Mouse (Mus musculus): Measurements from ENCODE around the gene Tulp2. TPM values are rescaled to one million over a fixed set of nuclear protein-coding genes. Genes with fewer than 3 reads are reported as not detected.
A peak's percentile ranks its signal among the peaks of the same experiment; 100 is the strongest.
"Not testable (repeated sequence)": the region's sequence is repeated elsewhere in the genome, so short reads cannot be mapped to it uniquely, and the experiment has no call there.

Gene Tulp2
- total RNA-seq, 4 experiments from 2014 or later: not detected

- DNase-seq (ENCODE audit: low spot score in 2 of 2): peak; percentile 97 to 98
These were observed 22.0 kb upstream of the Tulp2 start, which contains the start of gene Ftl1 for GRCm38 (mm10) chr7:45459564-45460140. Gene Ftl1, minus strand, starts transcription at chr7:45459884.

GRCm38 (mm10) chr7:45460377-45460776 is 21.3 kb upstream of the Tulp2 start:
- DNase-seq (ENCODE audit: low spot score in 2 of 2): no peak

GRCm38 (mm10) chr7:45460860-45461314 is 20.8 kb upstream of the Tulp2 start:
- DNase-seq (ENCODE audit: low spot score in 2 of 2): no peak

GRCm38 (mm10) chr7:45461326-45461725 is 20.4 kb upstream of the Tulp2 start:
- no peak for DNase-seq (ENCODE audit: low spot score in 2 of 2)

DNA sequence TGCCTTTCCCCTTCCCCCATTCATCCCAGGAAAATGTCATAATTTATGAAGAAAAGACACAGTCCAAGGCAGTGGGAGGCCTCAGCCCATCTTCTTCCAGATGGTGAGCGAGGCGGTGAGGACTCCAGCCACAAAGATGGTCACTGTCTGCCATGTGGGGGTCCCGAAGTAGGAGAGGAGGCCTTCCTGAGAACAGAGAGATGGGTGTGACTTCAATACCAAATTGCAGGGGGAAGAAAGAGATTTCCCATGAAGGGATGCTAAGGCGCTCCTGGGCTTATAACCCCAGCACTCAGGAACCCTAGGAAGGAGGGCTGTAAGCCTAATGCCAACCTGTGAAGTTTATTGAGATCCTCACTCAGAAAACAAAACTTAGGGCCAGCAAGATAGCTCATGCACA is 19.9 kb upstream of the Tulp2 start:
- no peak for DNase-seq (ENCODE audit: low spot score in 2 of 2)

DNA sequence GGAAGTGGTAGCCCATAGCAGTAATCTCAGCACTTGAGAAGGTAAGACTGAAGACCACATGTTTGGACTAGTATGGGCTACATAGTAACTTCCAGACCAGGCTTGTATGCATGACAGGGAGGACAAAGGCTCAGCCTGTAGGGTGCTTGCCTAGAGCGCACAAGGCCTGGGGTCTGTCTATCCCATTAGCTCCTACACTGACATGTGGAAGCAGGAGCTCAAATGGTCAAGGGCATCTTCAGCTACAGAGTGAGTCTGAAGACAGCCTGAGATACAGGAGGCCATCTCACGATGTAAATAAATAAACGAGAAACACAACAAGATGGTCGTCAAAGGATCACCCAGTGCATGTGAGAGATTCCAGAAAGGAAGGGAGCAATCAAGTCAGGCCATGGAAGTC is 19.4 kb upstream of the Tulp2 start:
- no peak for DNase-seq (ENCODE audit: low spot score in 2 of 2)

GRCm38 (mm10) chr7:45462868-45463267 is 18.8 kb upstream of the Tulp2 start:
- not testable (repeated sequence) for DNase-seq (ENCODE audit: low spot score in 2 of 2)

- no peak for DNase-seq (ENCODE audit: low spot score in 2 of 2)
These were observed 17.5 kb upstream of the Tulp2 start for GRCm38 (mm10) chr7:45463987-45464778.

- DNase-seq (ENCODE audit: low spot score in 2 of 2): no peak
These were observed 16.6 kb upstream of the Tulp2 start for GRCm38 (mm10) chr7:45465112-45465511.

DNA sequence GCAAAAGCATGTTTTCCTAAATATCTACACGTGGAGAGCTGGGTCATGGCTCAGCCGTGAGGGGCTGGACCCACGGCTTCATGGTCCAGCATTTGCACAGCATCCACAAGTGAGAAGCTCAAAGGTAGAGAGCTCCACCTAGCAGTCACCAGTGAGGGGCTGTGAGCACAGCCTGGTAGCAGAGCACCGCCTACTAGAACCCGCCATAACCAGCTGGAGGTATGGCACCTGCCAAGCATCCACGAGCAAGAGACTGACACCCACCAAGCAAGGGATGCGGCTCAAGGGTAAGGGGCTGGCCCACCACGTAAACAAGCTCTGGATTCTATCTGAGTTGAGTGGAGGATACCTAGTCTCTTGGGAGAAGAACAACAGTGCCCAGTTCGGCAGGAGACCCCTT is 16.1 kb upstream of the Tulp2 start:
- DNase-seq (ENCODE audit: low spot score in 2 of 2): no peak

- DNase-seq (ENCODE audit: low spot score in 2 of 2): peak; percentile 95 to 96
These were observed 15.2 kb upstream of the Tulp2 start, which contains the start of gene Bax for GRCm38 (mm10) chr7:45466283-45467089. Gene Bax, minus strand, starts transcription at chr7:45466898.

- DNase-seq (ENCODE audit: low spot score in 2 of 2): no peak
These were observed 14.5 kb upstream of the Tulp2 start for GRCm38 (mm10) chr7:45467090-45467670.

DNA sequence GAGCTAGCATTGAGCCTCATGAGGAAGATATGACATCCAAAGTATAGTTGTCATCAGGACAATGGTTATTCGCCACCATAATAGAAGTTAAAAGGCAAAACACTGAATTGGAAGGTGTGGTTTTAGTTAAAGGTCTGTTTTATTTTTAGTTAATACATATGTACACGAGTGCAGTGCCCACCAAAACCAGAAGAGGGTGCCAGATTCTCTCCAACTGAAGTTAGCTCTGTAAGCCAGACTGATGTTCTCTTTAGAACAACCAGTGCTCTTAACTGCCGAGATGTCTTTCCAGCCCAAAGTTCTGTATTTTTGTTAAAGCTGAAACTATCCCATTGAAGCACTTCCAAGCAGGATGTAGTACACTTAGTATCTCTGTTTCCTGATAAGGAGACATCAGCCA is 10.8 kb upstream of the Tulp2 start:
- peak in 1 of 2 experiments; percentile 79 for DNase-seq (ENCODE audit: low spot score in 2 of 2)

DNA sequence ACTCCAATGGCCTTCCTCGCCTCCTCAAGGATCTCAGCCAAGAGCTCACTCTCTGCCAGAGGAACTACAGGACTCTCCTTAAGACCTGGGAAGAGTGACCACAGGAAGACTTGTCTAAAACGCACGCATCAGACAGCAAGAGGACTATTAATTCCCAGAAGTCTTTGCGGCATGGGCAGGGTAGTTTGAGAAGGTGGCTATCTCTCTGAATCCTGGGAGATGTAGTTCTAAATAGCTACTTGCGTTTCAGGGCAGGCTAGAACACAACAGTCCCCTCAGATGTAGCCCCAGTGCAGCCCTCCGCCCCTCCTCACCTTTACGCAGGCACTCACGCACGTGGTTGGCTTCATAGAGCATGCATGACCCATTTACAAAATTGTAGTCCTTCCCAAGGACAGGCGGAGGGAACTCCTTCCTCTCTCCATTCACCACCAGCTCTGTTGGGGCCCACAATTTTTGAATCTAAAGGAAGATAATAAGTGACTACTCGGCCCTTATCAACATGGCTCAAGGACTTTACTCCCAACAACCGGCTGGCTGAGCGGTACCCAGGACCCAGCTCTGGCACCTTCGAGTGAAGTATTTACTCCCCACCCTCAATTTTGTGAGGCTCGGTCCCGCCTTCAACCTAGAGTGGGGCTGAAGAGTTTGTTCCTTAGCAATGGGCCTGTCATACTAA is 6.2 kb upstream of the Tulp2 start:
- no peak for DNase-seq (ENCODE audit: low spot score in 2 of 2)

GRCm38 (mm10) chr7:45476453-45476852 is 5.2 kb upstream of the Tulp2 start:
- DNase-seq (ENCODE audit: low spot score in 2 of 2): no peak

- DNase-seq (ENCODE audit: low spot score in 2 of 2): peak; percentile 35 to 63
These were observed 4.7 kb upstream of the Tulp2 start for GRCm38 (mm10) chr7:45477003-45477402.

GRCm38 (mm10) chr7:45478774-45479173 is 2.9 kb upstream of the Tulp2 start:
- no peak for DNase-seq (ENCODE audit: low spot score in 2 of 2)

DNA sequence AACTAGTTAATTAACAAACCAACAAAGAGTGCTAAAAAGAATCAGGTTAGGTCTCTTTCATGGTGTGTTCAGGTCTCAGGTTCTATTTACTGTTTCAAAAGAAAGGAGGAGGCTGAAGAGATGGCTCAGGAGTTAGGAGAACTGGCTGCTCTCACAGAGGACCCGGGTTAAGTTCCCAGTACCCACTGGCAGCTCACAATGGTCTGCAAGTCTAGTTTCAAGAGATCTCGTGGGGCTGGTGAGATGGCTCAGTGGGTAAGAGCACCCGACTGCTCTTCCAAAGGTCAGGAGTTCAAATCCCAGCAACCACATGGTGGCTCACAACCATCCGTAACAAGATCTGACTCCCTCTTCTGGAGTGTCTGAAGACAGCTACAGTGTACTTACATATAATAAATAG is 1.4 kb upstream of the Tulp2 start:
- not testable (repeated sequence) for DNase-seq (ENCODE audit: low spot score in 2 of 2)

- DNase-seq (ENCODE audit: low spot score in 2 of 2): no peak
These were observed 489 bp downstream of the Tulp2 start for GRCm38 (mm10) chr7:45482166-45482565.

GRCm38 (mm10) chr7:45484985-45485384 is 3.3 kb downstream of the Tulp2 start:
- DNase-seq (ENCODE audit: low spot score in 2 of 2): not testable (repeated sequence)

DNA sequence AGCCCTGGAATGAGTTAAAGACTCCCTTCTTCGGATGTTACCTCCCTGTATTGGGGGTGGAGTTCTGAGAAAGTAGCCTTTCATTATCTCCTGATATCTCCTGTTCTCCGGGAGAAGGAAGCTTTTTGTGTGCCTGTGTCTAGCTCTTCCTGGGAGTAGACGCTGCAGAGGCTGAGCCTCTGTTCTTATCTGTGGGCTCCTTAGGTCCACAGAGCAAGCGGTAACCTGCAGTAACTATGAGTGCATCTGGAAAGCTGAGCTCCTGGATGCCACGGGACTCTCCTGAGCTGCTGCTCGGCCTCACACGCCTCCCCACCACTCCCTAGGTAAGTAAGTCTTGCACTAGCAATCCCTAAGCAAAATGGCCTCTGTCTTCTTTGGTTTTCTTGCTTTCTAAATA is 4.5 kb downstream of the Tulp2 start:
- no peak for DNase-seq (ENCODE audit: low spot score in 2 of 2)

Data from layer of hippocampus, adult 8-10 months (tissue).